Mouse (Mus musculus): ENCODE measurements around the gene Olfr675. TPM values are rescaled to one million over a fixed set of nuclear protein-coding genes. Genes with fewer than 3 reads are reported as not detected.

Gene Olfr675
- polyA plus RNA-seq (2014; fragmentation: Illumina TruSeq; extraction: RNeasy Lipid Tissue Mini Kit (QIAGEN cat#74804); ENCODE audit: low read depth, low replicate concordance), result not detected

GRCm38 (mm10) chr7:105028360-105028759 lies at the start of gene Olfr675:
Gene Olfr675 (minus strand): TSS chr7:105028460.

GRCm38 (mm10) chr7:105064175-105064574 lies 35.9 kb upstream of the Olfr675 start, which contains the start of gene Olfr678:
Gene Olfr678 (plus strand): TSS chr7:105064475.

DNA sequence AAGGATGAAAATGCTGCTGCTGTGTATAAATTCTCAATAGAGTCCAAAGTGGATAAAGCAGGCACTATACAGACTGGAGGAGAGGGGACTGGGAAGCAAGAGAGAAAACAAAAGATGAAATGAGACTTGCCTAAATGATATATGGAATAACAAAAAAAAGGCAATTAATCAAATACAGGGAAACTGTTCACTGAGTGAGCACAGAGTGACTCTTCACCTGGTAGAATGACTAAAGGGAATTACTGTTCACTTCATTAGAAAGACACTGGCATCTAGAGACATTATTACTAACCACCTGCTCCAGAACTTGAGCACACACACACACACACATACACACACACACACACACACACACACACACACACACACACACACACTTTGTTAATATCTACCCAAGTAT lies 4.1 kb upstream of the Olfr675 start, which contains the start of gene Olfr676:
TSS of gene Olfr676 (plus strand) at position 301 of the 400 bp plus-strand sequence.

DNA sequence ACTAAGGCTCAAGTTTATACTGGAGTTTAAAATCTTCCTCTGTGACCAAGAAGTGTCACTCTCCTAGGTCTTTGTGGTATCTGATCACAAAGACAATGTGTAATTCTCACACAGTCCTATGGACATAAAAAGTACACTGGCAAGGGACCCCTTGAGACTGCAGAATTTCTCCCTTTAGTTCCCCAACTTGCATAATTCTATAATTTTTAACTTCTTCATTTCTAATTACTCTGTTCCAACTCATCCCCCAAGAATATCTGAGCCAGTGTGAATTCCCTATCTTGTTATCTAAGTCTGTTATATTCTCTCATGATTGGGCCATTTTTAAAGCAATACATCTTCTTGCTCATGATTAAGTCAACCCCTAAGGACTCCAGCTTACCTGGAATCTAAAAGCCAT lies 26.3 kb downstream of the Olfr675 start, which contains the start of gene Olfr672:
TSS of gene Olfr672 (minus strand) at position 101 of the 400 bp plus-strand sequence.

DNA sequence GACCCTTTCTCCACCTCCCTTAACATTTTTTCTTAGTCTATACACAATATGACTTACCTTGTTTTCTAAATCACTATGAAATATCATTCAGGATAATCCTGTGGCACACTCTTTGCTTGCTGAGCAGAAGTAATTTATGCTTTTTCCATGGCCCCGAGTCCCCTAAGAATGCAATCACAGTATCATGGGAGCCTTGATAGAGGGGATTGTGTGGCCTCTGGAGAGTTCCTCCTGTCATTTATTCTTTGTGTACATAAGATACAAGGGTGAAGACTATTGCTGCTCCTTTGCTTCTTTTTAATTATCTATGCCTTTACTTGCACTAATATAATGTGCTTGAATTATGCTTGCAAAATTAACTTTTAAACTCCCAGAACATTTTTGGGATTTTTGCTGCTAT lies 49.2 kb downstream of the Olfr675 start, which contains the start of gene Olfr671:
TSS of gene Olfr671 (minus strand) at position 101 of the 400 bp plus-strand sequence.

Other genes with a start within 250 kb of the Olfr675 start
- gene Usp17lb, start 185.9 kb downstream of the Olfr675 start, polyA plus RNA-seq (2014; fragmentation: Illumina TruSeq; extraction: RNeasy Lipid Tissue Mini Kit (QIAGEN cat#74804); ENCODE audit: low read depth, low replicate concordance), result not detected
- gene Usp17la, start 171.5 kb downstream of the Olfr675 start, polyA plus RNA-seq (2014; fragmentation: Illumina TruSeq; extraction: RNeasy Lipid Tissue Mini Kit (QIAGEN cat#74804); ENCODE audit: low read depth, low replicate concordance), result not detected
- not detected for gene Olfr665, start 150.4 kb downstream of the Olfr675 start, polyA plus RNA-seq (2014; fragmentation: Illumina TruSeq; extraction: RNeasy Lipid Tissue Mini Kit (QIAGEN cat#74804); ENCODE audit: low read depth, low replicate concordance)
- gene Olfr666, start 132.5 kb downstream of the Olfr675 start, polyA plus RNA-seq (2014; fragmentation: Illumina TruSeq; extraction: RNeasy Lipid Tissue Mini Kit (QIAGEN cat#74804); ENCODE audit: low read depth, low replicate concordance), result not detected
- gene Olfr667, start 107.0 kb downstream of the Olfr675 start, polyA plus RNA-seq (2014; fragmentation: Illumina TruSeq; extraction: RNeasy Lipid Tissue Mini Kit (QIAGEN cat#74804); ENCODE audit: low read depth, low replicate concordance), result not detected
- gene Olfr668, start 100.4 kb downstream of the Olfr675 start, polyA plus RNA-seq (2014; fragmentation: Illumina TruSeq; extraction: RNeasy Lipid Tissue Mini Kit (QIAGEN cat#74804); ENCODE audit: low read depth, low replicate concordance), result not detected
- not detected for gene Olfr669, start 94.2 kb downstream of the Olfr675 start, polyA plus RNA-seq (2014; fragmentation: Illumina TruSeq; extraction: RNeasy Lipid Tissue Mini Kit (QIAGEN cat#74804); ENCODE audit: low read depth, low replicate concordance)
- gene Olfr670, start 65.8 kb downstream of the Olfr675 start, polyA plus RNA-seq (2014; fragmentation: Illumina TruSeq; extraction: RNeasy Lipid Tissue Mini Kit (QIAGEN cat#74804); ENCODE audit: low read depth, low replicate concordance), result not detected
- not detected for gene Olfr671, start 49.3 kb downstream of the Olfr675 start, polyA plus RNA-seq (2014; fragmentation: Illumina TruSeq; extraction: RNeasy Lipid Tissue Mini Kit (QIAGEN cat#74804); ENCODE audit: low read depth, low replicate concordance)
- gene Olfr672, start 26.4 kb downstream of the Olfr675 start, polyA plus RNA-seq (2014; fragmentation: Illumina TruSeq; extraction: RNeasy Lipid Tissue Mini Kit (QIAGEN cat#74804); ENCODE audit: low read depth, low replicate concordance), result not detected
- not detected for gene Olfr676, start 4.2 kb upstream of the Olfr675 start, polyA plus RNA-seq (2014; fragmentation: Illumina TruSeq; extraction: RNeasy Lipid Tissue Mini Kit (QIAGEN cat#74804); ENCODE audit: low read depth, low replicate concordance)
- gene Olfr677, start 22.9 kb upstream of the Olfr675 start, polyA plus RNA-seq (2014; fragmentation: Illumina TruSeq; extraction: RNeasy Lipid Tissue Mini Kit (QIAGEN cat#74804); ENCODE audit: low read depth, low replicate concordance), result not detected
- not detected for gene Olfr678, start 36.0 kb upstream of the Olfr675 start, polyA plus RNA-seq (2014; fragmentation: Illumina TruSeq; extraction: RNeasy Lipid Tissue Mini Kit (QIAGEN cat#74804); ENCODE audit: low read depth, low replicate concordance)
- gene Olfr679, start 52.7 kb upstream of the Olfr675 start, polyA plus RNA-seq (2014; fragmentation: Illumina TruSeq; extraction: RNeasy Lipid Tissue Mini Kit (QIAGEN cat#74804); ENCODE audit: low read depth, low replicate concordance), result not detected
- gene Olfr680-ps1, start 64.4 kb upstream of the Olfr675 start, polyA plus RNA-seq (2014; fragmentation: Illumina TruSeq; extraction: RNeasy Lipid Tissue Mini Kit (QIAGEN cat#74804); ENCODE audit: low read depth, low replicate concordance), result not detected
- not detected for gene Olfr681, start 88.4 kb upstream of the Olfr675 start, polyA plus RNA-seq (2014; fragmentation: Illumina TruSeq; extraction: RNeasy Lipid Tissue Mini Kit (QIAGEN cat#74804); ENCODE audit: low read depth, low replicate concordance)
- not detected for gene Olfr683, start 118.6 kb upstream of the Olfr675 start, polyA plus RNA-seq (2014; fragmentation: Illumina TruSeq; extraction: RNeasy Lipid Tissue Mini Kit (QIAGEN cat#74804); ENCODE audit: low read depth, low replicate concordance)
- not detected for gene Olfr684, start 135.2 kb upstream of the Olfr675 start, polyA plus RNA-seq (2014; fragmentation: Illumina TruSeq; extraction: RNeasy Lipid Tissue Mini Kit (QIAGEN cat#74804); ENCODE audit: low read depth, low replicate concordance)
- gene Olfr685, start 157.6 kb upstream of the Olfr675 start, polyA plus RNA-seq (2014; fragmentation: Illumina TruSeq; extraction: RNeasy Lipid Tissue Mini Kit (QIAGEN cat#74804); ENCODE audit: low read depth, low replicate concordance), result not detected
- not detected for gene Olfr686, start 179.0 kb upstream of the Olfr675 start, polyA plus RNA-seq (2014; fragmentation: Illumina TruSeq; extraction: RNeasy Lipid Tissue Mini Kit (QIAGEN cat#74804); ENCODE audit: low read depth, low replicate concordance)